Mouse (Mus musculus): Measurements from ENCODE around the gene Prpf4.

DNA sequence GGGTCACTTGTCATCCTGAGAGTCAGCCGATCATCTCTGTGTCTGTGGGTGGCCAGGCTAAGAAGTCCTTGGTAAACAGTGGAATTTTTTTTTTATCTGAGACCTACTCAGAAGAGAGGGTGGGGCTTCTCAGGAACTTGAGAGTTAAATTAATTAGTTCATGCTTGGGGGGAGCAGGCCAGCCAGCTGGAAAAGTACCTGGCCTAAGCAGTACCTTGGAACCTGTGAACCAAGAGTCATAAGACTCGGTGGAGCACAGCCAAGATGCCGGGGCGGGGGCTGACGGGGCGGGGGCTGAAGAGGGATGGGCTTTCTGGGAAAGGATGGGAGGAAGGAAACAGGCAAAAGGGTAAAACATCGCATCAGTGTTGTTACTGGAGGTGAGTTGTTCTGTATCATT, 29.3 kb downstream of the Prpf4 start:
- TF ChIP-seq EP300 (IDR thresholded peaks at IDR 0.05) (no peak), CTCF (IDR thresholded peaks at IDR 0.05) (no peak)
